14 mouse cellular contexts compared by ENCODE assay signal in the genomic region with DNA sequence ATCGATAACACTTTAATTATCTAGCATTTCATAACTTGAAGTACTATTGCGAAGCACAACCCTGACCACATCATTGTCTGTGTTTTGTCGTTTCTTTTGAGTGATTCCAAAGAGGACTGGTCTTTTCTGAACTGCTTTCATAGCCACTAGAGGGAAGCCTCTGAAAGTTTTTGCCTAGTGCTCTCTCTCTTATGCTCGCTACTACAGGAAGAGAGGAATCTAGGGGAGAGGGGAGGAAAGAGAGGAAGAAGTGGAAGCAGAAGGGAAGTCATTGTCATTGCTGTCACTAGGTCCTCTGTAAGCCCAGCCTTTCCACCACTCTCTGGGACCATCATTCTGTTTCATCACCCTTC.
DNase-seq lines count a peak whose midpoint lies in the region; ATAC-seq and TF ChIP-seq lines count a peak whose summit lies in the region.
"Had no signal": no experiment of that assay in that cellular context is flagged by ENCODE, and none has a peak within 500 bp of the region (broad histone marks: within the 10 kb centered on the region; RNA-seq: fewer than 3 reads in every experiment).

No protein-coding gene starts in this region.

- H3K4me1 ChIP-seq in forebrain, embryonic 14.5 days (ENCODE audit: control insufficient read depth, insufficient read depth, low read length) = no peaks in the 10 kb centered on the region
- H3K4me1 ChIP-seq in forebrain, embryonic 12.5 days = no peaks in the 10 kb centered on the region
- H3K4me1 ChIP-seq in kidney, embryonic 16.5 days (ENCODE audit: insufficient read depth, low read length) = 0 out of 2 replicates have a peak, but pooled peaks cover 4% of the 10 kb centered on the region
- no peaks in the 10 kb centered on the region for H3K4me1 ChIP-seq in lung, postnatal 0 days (ENCODE audit: insufficient read depth, low read depth, low read length)
- H3K4me1 ChIP-seq: embryonic facial prominence, embryonic 15.5 days had no signal

- H3K9me3 ChIP-seq in forebrain, embryonic 14.5 days (replicated peaks; ENCODE audit: control insufficient read depth, low read length) = no peaks in the 10 kb centered on the region
- H3K9me3 ChIP-seq in forebrain, embryonic 12.5 days = no peaks in the 10 kb centered on the region
- peaks cover 2% of the 10 kb centered on the region; the same call in 1 of the 2 replicates for H3K9me3 ChIP-seq in kidney, embryonic 16.5 days (ENCODE audit: low read length)
- no peaks in the 10 kb centered on the region for H3K9me3 ChIP-seq in lung, postnatal 0 days (ENCODE audit: low read length)
- H3K9me3 ChIP-seq: embryonic facial prominence, embryonic 15.5 days; neural tube, embryonic 12.5 days had no signal

- 83% methylated on average over 4 of the region's 4 CpGs for WGBS in forebrain, embryonic 14.5 days
- 70% methylated on average over 4 of the region's 4 CpGs for WGBS in forebrain, embryonic 12.5 days
- 47% methylated on average over 4 of the region's 4 CpGs for WGBS in kidney, embryonic 16.5 days
- 22% methylated on average over 4 of the region's 4 CpGs for WGBS in lung, postnatal 0 days

- no peak for ATAC-seq in forebrain, embryonic 14.5 days
- no peak for ATAC-seq in forebrain, embryonic 12.5 days (ENCODE audit: low FRiP score)
- peak; percentile 77 for ATAC-seq in kidney, embryonic 16.5 days (ENCODE audit: low FRiP score, low TSS enrichment)
- ATAC-seq in lung, postnatal 0 days = peak; percentile 63
- no peak for ATAC-seq in granulocyte monocyte progenitor cell, adult 5-6 weeks (replicated peaks; ENCODE audit: poor library complexity, severe bottlenecking)
- ATAC-seq: midbrain, embryonic 16.5 days had no signal

- peak; percentile 54 for TF ChIP-seq CTCF in lung, postnatal 0 days (IDR thresholded peaks at IDR 0.05)

- H3K36me3 ChIP-seq in forebrain, embryonic 14.5 days (ENCODE audit: control insufficient read depth, insufficient read depth, low read length) = no peaks in the 10 kb centered on the region
- H3K36me3 ChIP-seq in forebrain, embryonic 12.5 days (replicated peaks) = no peaks in the 10 kb centered on the region
- no peaks in the 10 kb centered on the region for H3K36me3 ChIP-seq in kidney, embryonic 16.5 days (ENCODE audit: insufficient read depth, low read length)
- H3K36me3 ChIP-seq in lung, postnatal 0 days (ENCODE audit: insufficient read depth, low read length) = no peaks in the 10 kb centered on the region
- H3K36me3 ChIP-seq: embryonic facial prominence, embryonic 15.5 days; neural tube, embryonic 12.5 days had no signal

- no peak for TF ChIP-seq EP300 in lung, postnatal 0 days (IDR thresholded peaks at IDR 0.05)

- intact Hi-C loops in gastrocnemius, postnatal 36 days (cut with DNase I) = no loop called here

- no peak overlapping the region for H3K4me3 ChIP-seq in forebrain, embryonic 14.5 days (ENCODE audit: low read depth, low read length)
- H3K4me3 ChIP-seq in forebrain, embryonic 12.5 days (replicated peaks) = no peak overlapping the region
- no peak overlapping the region for H3K4me3 ChIP-seq in kidney, embryonic 16.5 days (ENCODE audit: low read length)
- H3K4me3 ChIP-seq in lung, postnatal 0 days (ENCODE audit: low read depth, low read length) = no peak overlapping the region
- H3K4me3 ChIP-seq: embryonic facial prominence, embryonic 15.5 days; neural tube, embryonic 12.5 days had no signal

- DNase-seq in forebrain, embryonic 14.5 days (ENCODE audit: low spot score) = peak; percentile 27
- DNase-seq in kidney, adult 11 months = no peak
- DNase-seq in MN1 (ENCODE audit: low spot score) = peak; percentile 41
- peak; percentile 67 for DNase-seq in lung, postnatal 0 days (ENCODE audit: low spot score)
- DNase-seq in gastrocnemius, postnatal 36 days = no peak
- DNase-seq: adrenal gland, postnatal 10 days; cerebellum, postnatal 10 days; gastrocnemius, postnatal 25 days had no signal

- no peak overlapping the region for H3K4me2 ChIP-seq in forebrain, embryonic 14.5 days (ENCODE audit: low read length)
- no peak overlapping the region for H3K4me2 ChIP-seq in forebrain, embryonic 12.5 days
- H3K4me2 ChIP-seq in kidney, embryonic 16.5 days (replicated peaks; ENCODE audit: low read depth, low read length) = 0 out of 2 replicates have a peak overlapping the region, but pooled peaks have one; percentile 9
- H3K4me2 ChIP-seq in lung, postnatal 0 days (replicated peaks; ENCODE audit: low read depth, low read length) = peak overlapping the region; percentile 14
- H3K4me2 ChIP-seq: embryonic facial prominence, embryonic 15.5 days; neural tube, embryonic 12.5 days had no signal

- H3K27me3 ChIP-seq in forebrain, embryonic 14.5 days (replicated peaks; ENCODE audit: control insufficient read depth, insufficient read depth, low read length) = no peaks in the 10 kb centered on the region
- peaks cover 2% of the 10 kb centered on the region; the same call in 1 of the 2 replicates for H3K27me3 ChIP-seq in forebrain, embryonic 12.5 days
- H3K27me3 ChIP-seq in kidney, embryonic 16.5 days (ENCODE audit: insufficient read depth, low read length) = no peaks in the 10 kb centered on the region
- no peaks in the 10 kb centered on the region for H3K27me3 ChIP-seq in lung, postnatal 0 days (replicated peaks; ENCODE audit: insufficient read depth, low read length)
- H3K27me3 ChIP-seq: embryonic facial prominence, embryonic 15.5 days; neural tube, embryonic 12.5 days had no signal

- no peak overlapping the region for H3K27ac ChIP-seq in forebrain, embryonic 14.5 days (ENCODE audit: low read depth, low read length)
- no peak overlapping the region for H3K27ac ChIP-seq in forebrain, embryonic 12.5 days
- peak overlapping the region; percentile 60 for H3K27ac ChIP-seq in kidney, embryonic 16.5 days (ENCODE audit: low read length)
- H3K27ac ChIP-seq in lung, postnatal 0 days (ENCODE audit: low read length) = peak overlapping the region; percentile 55; the same call in 1 of the 2 replicates
- H3K27ac ChIP-seq: embryonic facial prominence, embryonic 15.5 days; neural tube, embryonic 12.5 days had no signal

- no peak overlapping the region for H3K9ac ChIP-seq in forebrain, embryonic 14.5 days (ENCODE audit: low read length)
- H3K9ac ChIP-seq in forebrain, embryonic 12.5 days = no peak overlapping the region
- no peak overlapping the region for H3K9ac ChIP-seq in kidney, embryonic 16.5 days (replicated peaks; ENCODE audit: low read length)
- no peak overlapping the region for H3K9ac ChIP-seq in lung, postnatal 0 days (replicated peaks; ENCODE audit: low read depth)
- H3K9ac ChIP-seq: embryonic facial prominence, embryonic 15.5 days; neural tube, embryonic 12.5 days had no signal

Comparison
In these comparisons a context has a peak if more than half of its experiments do, and no peak if none do; other contexts are left out.
1. ATAC-seq: peak in kidney, embryonic 16.5 days (single experiment) and lung, postnatal 0 days (single experiment); none in forebrain, embryonic 14.5 days (single experiment), forebrain, embryonic 12.5 days (single experiment) and granulocyte monocyte progenitor cell, adult 5-6 weeks (single experiment).
2. DNase-seq: peak in forebrain, embryonic 14.5 days (single experiment), MN1 (single experiment) and lung, postnatal 0 days (single experiment); none in kidney, adult 11 months (single experiment) and gastrocnemius, postnatal 36 days (0 of 2).
3. H3K27ac ChIP-seq: peak in kidney, embryonic 16.5 days (single experiment) and lung, postnatal 0 days (single experiment); none in forebrain, embryonic 14.5 days (single experiment) and forebrain, embryonic 12.5 days (single experiment).
4. H3K4me2 ChIP-seq: peak in kidney, embryonic 16.5 days (single experiment) and lung, postnatal 0 days (single experiment); none in forebrain, embryonic 14.5 days (single experiment) and forebrain, embryonic 12.5 days (single experiment).